Mouse (Mus musculus): ENCODE results near the gene Psd4. TPM values are rescaled to one million over a fixed set of nuclear protein-coding genes. Genes with fewer than 3 reads are reported as not detected.

The Psd4 gene
- polyA plus RNA-seq, 1 experiment from 2014 or later = 0.08 TPM

GRCm38 (mm10) chr2:24385111-24385961 lies 18.0 kb downstream of the Psd4 start:
- ATAC-seq (no peak), DNase-seq (ENCODE audit: low read depth, low spot score) (no peak)
- ChIA-PET POLR2A (interaction anchor here (1.3 kb wide), 1 partner anchor 11 kb away, joined by 3 read pairs; no protein-coding TSS in a partner anchor), CTCF (interaction anchor here (1.2 to 2.9 kb wide), 2 partner anchors 14 to 71 kb away, joined by 3 to 9 read pairs; no protein-coding TSS in a partner anchor)
- H3K27me3 ChIP-seq = no peaks in the 10 kb centered on the region
- TF ChIP-seq CTCF (IDR thresholded peaks at IDR 0.05) = no peak
- in situ Hi-C loops (cut with MboI; ENCODE audit: low pct_unique_long_range_greater_than_20kb) = loop anchor here (25.0 kb wide), 2 partner anchors 298 to 1073 kb away; partner anchors contain the start of genes Nxph2 and Tbpl2

GRCm38 (mm10) chr2:24386158-24386963 lies 19.0 kb downstream of the Psd4 start:
- CTCF ChIA-PET = interaction anchor here (0.8 to 2.9 kb wide), 3 partner anchors 9 to 72 kb away, joined by 3 to 9 read pairs (median 3); no protein-coding TSS in a partner anchor
- no peak for DNase-seq (ENCODE audit: low read depth, low spot score)
- in situ Hi-C loops (cut with MboI; ENCODE audit: low pct_unique_long_range_greater_than_20kb) = loop anchor here (25.0 kb wide), 2 partner anchors 299 to 1074 kb away; partner anchors contain the start of genes Nxph2 and Tbpl2
- TF ChIP-seq CTCF (IDR thresholded peaks at IDR 0.05) = no peak
- ATAC-seq = no peak
- POLR2A ChIA-PET = interaction anchor here (1.6 kb wide), 1 partner anchor 10 kb away, joined by 3 read pairs; no protein-coding TSS in a partner anchor
- no peaks in the 10 kb centered on the region for H3K27me3 ChIP-seq

GRCm38 (mm10) chr2:24386964-24387320 lies 19.6 kb downstream of the Psd4 start:
- H3K27me3 ChIP-seq = no peaks in the 10 kb centered on the region
- ChIA-PET CTCF (interaction anchor here (2.9 kb wide), 1 partner anchor 12 kb away, joined by 9 read pairs; no protein-coding TSS in a partner anchor), POLR2A (interaction anchor here (1.6 kb wide), 1 partner anchor 9 kb away, joined by 3 read pairs; no protein-coding TSS in a partner anchor)
- TF ChIP-seq CTCF (IDR thresholded peaks at IDR 0.05) = no peak
- DNase-seq (ENCODE audit: low read depth, low spot score) (no peak), ATAC-seq (no peak)
- in situ Hi-C loops (cut with MboI; ENCODE audit: low pct_unique_long_range_greater_than_20kb) = loop anchor here (25.0 kb wide), 2 partner anchors 300 to 1075 kb away; partner anchors contain the start of genes Nxph2 and Tbpl2

- H3K27me3 ChIP-seq = no peaks in the 10 kb centered on the region
- TF ChIP-seq CTCF (IDR thresholded peaks at IDR 0.05) = no peak
- in situ Hi-C loops (cut with MboI; ENCODE audit: low pct_unique_long_range_greater_than_20kb) = loop anchor here (25.0 kb wide), 2 partner anchors 300 to 1075 kb away; partner anchors contain the start of genes Nxph2 and Tbpl2
- POLR2A ChIA-PET = interaction anchor here (1.6 kb wide), 1 partner anchor 9 kb away, joined by 3 read pairs; no protein-coding TSS in a partner anchor
- ATAC-seq (no peak), DNase-seq (ENCODE audit: low read depth, low spot score) (no peak)
- CTCF ChIA-PET = interaction anchor here (1.3 to 2.9 kb wide), 2 partner anchors 11 to 91 kb away, joined by 4 to 9 read pairs; no protein-coding TSS in a partner anchor
Observed at GRCm38 (mm10) chr2:24387361-24388283, 20.2 kb downstream of the Psd4 start.

GRCm38 (mm10) chr2:24393251-24393650 lies 25.9 kb downstream of the Psd4 start:
- ATAC-seq (no peak), DNase-seq (ENCODE audit: low read depth, low spot score) (no peak)
- in situ Hi-C loops (cut with MboI; ENCODE audit: low pct_unique_long_range_greater_than_20kb) = loop anchor here (25.0 kb wide), 2 partner anchors 306 to 1081 kb away; partner anchors contain the start of genes Nxph2 and Tbpl2
- CTCF ChIA-PET = no interaction called here
- POLR2A ChIA-PET = interaction anchor here (0.5 kb wide), 1 partner anchor 80 kb away, joined by 3 read pairs; no protein-coding TSS in a partner anchor
- TF ChIP-seq CTCF (IDR thresholded peaks at IDR 0.05) = no peak
- H3K27me3 ChIP-seq = no peaks in the 10 kb centered on the region

- no peak for DNase-seq (ENCODE audit: low read depth, low spot score)
- no peaks in the 10 kb centered on the region for H3K27me3 ChIP-seq
- in situ Hi-C loops (cut with MboI; ENCODE audit: low pct_unique_long_range_greater_than_20kb) = loop anchor here (25.0 kb wide), 2 partner anchors 310 to 1085 kb away; partner anchors contain the start of genes Nxph2 and Tbpl2
- ATAC-seq = peak; percentile 33
- TF ChIP-seq CTCF (IDR thresholded peaks at IDR 0.05) = peak; percentile 55
- ChIA-PET CTCF (interaction anchor here (1.0 to 1.8 kb wide), 2 partner anchors 10 to 32 kb away, joined by 4 to 5 read pairs; no protein-coding TSS in a partner anchor), POLR2A (interaction anchor here (0.7 kb wide), 1 partner anchor 12 kb away, joined by 3 read pairs; no protein-coding TSS in a partner anchor)
Observed at GRCm38 (mm10) chr2:24397115-24397514, 29.7 kb downstream of the Psd4 start.

GRCm38 (mm10) chr2:24400711-24401110 lies 33.3 kb downstream of the Psd4 start:
- POLR2A ChIA-PET = no interaction called here
- ATAC-seq (no peak), DNase-seq (ENCODE audit: low read depth, low spot score) (no peak)
- H3K27me3 ChIP-seq = no peaks in the 10 kb centered on the region
- in situ Hi-C loops (cut with MboI; ENCODE audit: low pct_unique_long_range_greater_than_20kb) = loop anchor here (5.0 kb wide), 1 partner anchor 33 kb away; the partner anchor contains the start of gene Psd4
- CTCF ChIA-PET = interaction anchor here (1.6 to 10.2 kb wide), 3 partner anchors 34 to 105 kb away, joined by 3 to 89 read pairs (median 6); partner anchors contain the start of gene Psd4
- TF ChIP-seq CTCF (IDR thresholded peaks at IDR 0.05) = no peak

GRCm38 (mm10) chr2:24405345-24406012 lies 38.1 kb downstream of the Psd4 start:
- no peak for DNase-seq (ENCODE audit: low read depth, low spot score)
- CTCF ChIA-PET = interaction anchor here (1.2 to 10.2 kb wide), 6 partner anchors 10 to 163 kb away, joined by 3 to 89 read pairs (median 10); no protein-coding TSS in a partner anchor
- in situ Hi-C loops (cut with MboI; ENCODE audit: low pct_unique_long_range_greater_than_20kb) = loop anchor here (5.0 kb wide), 3 partner anchors 108 to 347 kb away; no protein-coding TSS in a partner anchor

More at GRCm38 (mm10) chr2:24405345-24406012, 38.1 kb downstream of the Psd4 start:
- POLR2A ChIA-PET = interaction anchor here (0.5 to 1.2 kb wide), 2 partner anchors 109 to 163 kb away, joined by 3 read pairs; no protein-coding TSS in a partner anchor
- H3K27me3 ChIP-seq = no peaks in the 10 kb centered on the region
- no peak for ATAC-seq
- TF ChIP-seq CTCF (IDR thresholded peaks at IDR 0.05) = peak; percentile 88
